Mouse (Mus musculus) heart, adult 2 months (tissue): Measurements from ENCODE around the gene Myo1d. TPM values are rescaled to one million over a fixed set of nuclear protein-coding genes. Genes with fewer than 3 reads are reported as not detected.
"Not testable (repeated sequence)": the region's sequence is repeated elsewhere in the genome, so short reads cannot be mapped to it uniquely, and the experiment has no call there.

Experiments
- DNase-seq, 2 experiments: peaks; one replicate each; pipeline ENCODE4 v3.0.0; 2021
- H3K27ac ChIP-seq: fragments of 200-600 bp; 2 replicates; pipeline ENCODE4 v1.8.1; 2022
- H3K27me3 ChIP-seq: fragments of 200-500 bp; 2 replicates; pipeline ENCODE4 v1.6.1; 2012; ENCODE audit warnings: mild to moderate bottlenecking, low read length, inconsistent platforms, mixed read lengths; ENCODE audit not compliant: control insufficient read depth, insufficient read depth
- H3K36me3 ChIP-seq: fragments of 200-500 bp; 2 replicates; pipeline ENCODE4 v1.6.1; 2012; ENCODE audit warnings: low read length, inconsistent platforms; ENCODE audit not compliant: control insufficient read depth, insufficient read depth
- H3K4me1 ChIP-seq: fragments of 200-500 bp; 2 replicates; pipeline ENCODE4 v1.6.1; 2011; ENCODE audit warnings: low read length; ENCODE audit not compliant: control insufficient read depth, insufficient read depth
- H3K4me3 ChIP-seq: fragments of 200-600 bp; 2 replicates; pipeline ENCODE4 v1.8.1; 2022
- H3K79me2 ChIP-seq: fragments of 200-500 bp; replicated peaks from 2 replicates; pipeline ENCODE4 v1.6.1; 2012; ENCODE audit warnings: mild to moderate bottlenecking, inconsistent platforms, low read length, moderate library complexity, mixed read lengths; ENCODE audit not compliant: control insufficient read depth, insufficient read depth
- H3K9ac ChIP-seq: fragments of 200-500 bp; 2 replicates; pipeline ENCODE4 v1.6.1; 2012; ENCODE audit warnings: low read depth, mild to moderate bottlenecking, control low read depth, inconsistent platforms, low read length, mixed read lengths
- CTCF ChIP-seq: fragments of 200-600 bp; IDR thresholded peaks from 2 replicates; pipeline ENCODE4 v1.8.1; 2022; ENCODE audit warnings: antibody characterized with exemption, mild to moderate bottlenecking, moderate library complexity
- EP300 ChIP-seq: fragments of 200-500 bp; IDR thresholded peaks from 2 replicates; pipeline ENCODE4 v1.6.1; 2011; ENCODE audit warnings: low read depth, low read length, control low read depth; ENCODE audit not compliant: insufficient read depth
- POLR2A ChIP-seq: fragments of 200-500 bp; IDR thresholded peaks from 2 replicates; pipeline ENCODE4 v1.6.1; 2011; ENCODE audit warnings: mild to moderate bottlenecking, low read depth, low read length, control low read depth; ENCODE audit not compliant: insufficient read depth
- WGBS: fragments of 180-500 bp; shearing (Covaris S2); methylation state at CpG from one replicate; pipeline ENCODE4 v1.1.7; 2018; 5-methylcytosine and 5-hydroxymethylcytosine counted together
- intact Hi-C: fragments of 180-260 bp; cut with DNase I; formaldehyde crosslinking; loops from one replicate; pipeline ENCODE4 v1.15.1; 2025
- polyA plus RNA-seq: library from polyadenylated mRNA; depleted of rRNA; stranded (reverse); fragments of >200 nt; gene quantifications from 2 replicates; pipeline ENCODE4 v1.2.3, GENCODE M21; 2012; rRNA removed
- total RNA-seq, 2 experiments: library from RNA; stranded (reverse); gene quantifications; 2 replicates each; pipeline ENCODE4 v1.2.3; 2021

Myo1d gene
- total and polyA plus RNA-seq, 3 experiments, result 8.2 to 10.0 (median 9.3) TPM

- 93% methylated on average over 4 of the region's 4 CpGs for WGBS
- intact Hi-C loops, H3K27ac ChIP-seq, H3K9ac ChIP-seq, DNase-seq, H3K4me1 ChIP-seq, H3K36me3 ChIP-seq, H3K79me2 ChIP-seq, H3K4me3 ChIP-seq, H3K27me3 ChIP-seq: not testable (repeated sequence)
- TF ChIP-seq CTCF, result peak; percentile 57
These were observed 316.2 kb downstream of the Myo1d start for GRCm38 (mm10) chr11:80463605-80464130.

GRCm38 (mm10) chr11:80453198-80453597, 326.6 kb downstream of the Myo1d start:
- no peak for DNase-seq
- no peak for TF ChIP-seq EP300
- TF ChIP-seq CTCF, result no peak
- TF ChIP-seq POLR2A, result no peak
- Histone ChIP-seq H3K9ac (no peak overlapping the region), H3K27ac (no peak overlapping the region), H3K27me3 (no peaks in the 10 kb centered on the region), H3K36me3 (peaks cover 1% of the 10 kb centered on the region), H3K79me2 (no peaks in the 10 kb centered on the region), H3K4me3 (no peak overlapping the region), H3K4me1 (no peaks in the 10 kb centered on the region; the same call in 1 of the 2 replicates)
- 90% methylated on average over 1 of the region's 1 CpGs for WGBS
- intact Hi-C loops, result no loop called here

GRCm38 (mm10) chr11:80452242-80452641, 327.6 kb downstream of the Myo1d start:
- TF ChIP-seq POLR2A, result no peak
- WGBS, result 67% methylated on average over 3 of the region's 3 CpGs
- peaks cover 3% of the 10 kb centered on the region for H3K36me3 ChIP-seq
- H3K4me3 ChIP-seq, result no peak overlapping the region
- no peaks in the 10 kb centered on the region for H3K27me3 ChIP-seq
- DNase-seq, result no peak
- no peaks in the 10 kb centered on the region for H3K79me2 ChIP-seq
- no peak overlapping the region for H3K9ac ChIP-seq
- no peak overlapping the region for H3K27ac ChIP-seq
- intact Hi-C loops, result no loop called here
- H3K4me1 ChIP-seq, result no peaks in the 10 kb centered on the region; the same call in 1 of the 2 replicates

GRCm38 (mm10) chr11:80449859-80450258, 330.0 kb downstream of the Myo1d start:
- Histone ChIP-seq H3K4me1 (no peaks in the 10 kb centered on the region; the same call in 1 of the 2 replicates), H3K4me3 (no peak overlapping the region), H3K27ac (no peak overlapping the region), H3K27me3 (no peaks in the 10 kb centered on the region), H3K36me3 (peaks cover 8% of the 10 kb centered on the region), H3K79me2 (no peaks in the 10 kb centered on the region), H3K9ac (no peak overlapping the region)
- intact Hi-C loops, result no loop called here
- WGBS, result 87% methylated on average over 2 of the region's 2 CpGs
- TF ChIP-seq EP300 (no peak), CTCF (peak; percentile 19; the same call in 1 of the 2 replicates), POLR2A (no peak)
- DNase-seq, result no peak

GRCm38 (mm10) chr11:80446916-80447315, 332.9 kb downstream of the Myo1d start:
- Histone ChIP-seq H3K9ac (no peak overlapping the region), H3K36me3 (peaks cover 9% of the 10 kb centered on the region), H3K4me1 (no peaks in the 10 kb centered on the region; the same call in 1 of the 2 replicates), H3K27ac (no peak overlapping the region), H3K79me2 (no peaks in the 10 kb centered on the region), H3K27me3 (no peaks in the 10 kb centered on the region), H3K4me3 (no peak overlapping the region)
- WGBS, result 97% methylated on average over 3 of the region's 3 CpGs
- DNase-seq, result no peak
- no peak for TF ChIP-seq EP300
- TF ChIP-seq CTCF, result no peak
- TF ChIP-seq POLR2A, result no peak
- intact Hi-C loops, result no loop called here

Other genes with a start within 250 kb of the Myo1d start
- 10 to 100 TPM; 11.2 to 12.8 TPM for gene Tmem98, start 30.1 kb upstream of the Myo1d start, total RNA-seq
- gene Tmem98, start 30.1 kb upstream of the Myo1d start, polyA plus RNA-seq, result 29.3 and 34.9 TPM in 2 replicates
- not detected for gene Spaca3, start 78.3 kb upstream of the Myo1d start, total RNA-seq
- gene Spaca3, start 78.3 kb upstream of the Myo1d start, polyA plus RNA-seq, result 0.29 TPM in 1 of 2 replicates, not detected in the other